Mouse (Mus musculus): ENCODE results near the gene Shisa8. TPM values are rescaled to one million over a fixed set of nuclear protein-coding genes. Genes with fewer than 3 reads are reported as not detected.

Gene Shisa8
- polyA plus RNA-seq, 1 experiment = 65.4 TPM

DNA sequence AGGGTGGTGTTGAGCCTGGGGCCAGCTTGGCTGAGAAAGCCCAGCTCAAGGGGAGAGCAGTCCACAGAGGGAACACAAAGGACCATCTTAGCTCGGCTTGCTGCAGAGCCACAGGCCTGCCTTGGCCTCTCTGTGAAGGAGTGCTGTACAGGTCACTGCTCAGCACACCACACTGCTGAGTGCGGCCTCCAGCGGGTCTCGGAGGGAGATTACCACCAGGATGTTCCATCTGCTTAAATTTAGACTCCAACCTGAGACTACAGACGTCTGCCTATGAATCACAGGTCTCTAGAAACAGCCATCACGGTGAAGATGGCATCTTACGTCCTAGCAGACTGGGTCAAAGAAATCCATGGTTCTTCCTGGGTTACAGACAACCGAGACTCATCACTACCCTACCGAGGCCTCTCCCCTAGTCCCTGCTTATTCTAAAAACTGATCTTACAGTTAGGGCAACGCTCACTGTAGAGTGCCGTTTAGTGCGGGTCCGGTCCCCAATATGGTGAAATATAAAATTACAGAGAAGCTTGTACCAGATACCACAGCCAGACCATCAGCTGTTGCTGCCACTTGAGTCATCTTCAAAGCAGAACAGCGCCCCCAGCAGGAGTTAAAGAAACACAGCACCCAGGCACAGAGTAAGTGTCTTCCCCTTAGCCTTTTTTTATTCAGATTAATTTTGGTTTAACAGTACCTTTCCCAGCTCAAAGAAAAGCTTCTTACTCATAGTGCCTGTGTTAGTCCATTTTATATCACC, 8.7 kb upstream of the Shisa8 start:
- H3K4me3 ChIP-seq (replicated peaks; ENCODE audit: insufficient read depth, low read depth, low read length) = no peak overlapping the region
- no peaks in the 10 kb centered on the region for H3K27me3 ChIP-seq (ENCODE audit: control insufficient read depth, insufficient read depth, low read length)
- H3K4me1 ChIP-seq (ENCODE audit: control insufficient read depth, insufficient read depth, low read length) = peaks cover 16% of the 10 kb centered on the region
- TF ChIP-seq CTCF (IDR thresholded peaks at IDR 0.05; ENCODE audit: borderline replicate concordance, insufficient read depth, low read depth, low read length) (0 out of 2 replicates have a peak, but pooled peaks have one; percentile 17), POLR2A (IDR thresholded peaks at IDR 0.05; ENCODE audit: borderline replicate concordance, insufficient read depth, low read length) (no peak)
- 62% methylated on average over 14 of the region's 14 CpGs for WGBS
- no peak for DNase-seq
- no peak overlapping the region for H3K27ac ChIP-seq (ENCODE audit: insufficient read depth, low read length)

DNA sequence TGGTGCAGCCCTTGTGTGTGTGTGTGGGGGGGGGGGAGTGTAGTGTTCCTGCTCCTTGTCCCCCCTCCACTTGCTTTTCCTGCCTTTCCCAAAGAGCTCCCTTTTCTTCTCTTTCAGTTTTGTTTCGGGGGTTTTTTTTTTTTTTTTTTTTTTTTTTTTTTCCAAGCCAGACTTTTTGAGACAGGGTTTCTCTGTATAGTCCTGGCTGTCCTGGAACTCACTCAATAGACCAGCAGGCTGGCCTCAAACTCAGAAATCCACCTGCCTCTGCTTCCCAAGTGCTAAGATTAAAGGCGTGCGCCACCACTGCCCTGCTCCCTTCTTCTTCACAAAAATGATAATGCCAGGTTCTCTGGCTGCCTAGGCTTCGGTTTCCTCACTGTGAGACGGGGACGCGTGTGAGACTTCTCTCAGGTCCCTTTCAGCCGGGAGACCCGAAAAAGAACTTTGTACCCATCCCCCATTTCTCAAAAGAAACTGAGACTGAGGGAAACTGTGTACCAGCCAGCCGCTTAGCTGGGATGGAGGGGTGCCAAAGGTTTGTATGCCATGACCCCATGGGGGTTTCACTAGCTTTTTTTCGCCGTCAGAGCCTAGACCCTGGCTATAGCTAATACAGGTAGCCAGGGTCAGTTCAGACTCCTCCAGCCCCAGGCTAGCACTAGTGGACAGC, 7.5 kb upstream of the Shisa8 start:
- TF ChIP-seq POLR2A (IDR thresholded peaks at IDR 0.05; ENCODE audit: borderline replicate concordance, insufficient read depth, low read length) (no peak), CTCF (IDR thresholded peaks at IDR 0.05; ENCODE audit: borderline replicate concordance, insufficient read depth, low read depth, low read length) (no peak)
- WGBS = 71% methylated on average over 12 of the region's 12 CpGs
- DNase-seq = no peak
- no peak overlapping the region for H3K27ac ChIP-seq (ENCODE audit: insufficient read depth, low read length)
- no peaks in the 10 kb centered on the region for H3K27me3 ChIP-seq (ENCODE audit: control insufficient read depth, insufficient read depth, low read length)
- H3K4me3 ChIP-seq (replicated peaks; ENCODE audit: insufficient read depth, low read depth, low read length) = no peak overlapping the region
- peaks cover 27% of the 10 kb centered on the region for H3K4me1 ChIP-seq (ENCODE audit: control insufficient read depth, insufficient read depth, low read length)

DNA sequence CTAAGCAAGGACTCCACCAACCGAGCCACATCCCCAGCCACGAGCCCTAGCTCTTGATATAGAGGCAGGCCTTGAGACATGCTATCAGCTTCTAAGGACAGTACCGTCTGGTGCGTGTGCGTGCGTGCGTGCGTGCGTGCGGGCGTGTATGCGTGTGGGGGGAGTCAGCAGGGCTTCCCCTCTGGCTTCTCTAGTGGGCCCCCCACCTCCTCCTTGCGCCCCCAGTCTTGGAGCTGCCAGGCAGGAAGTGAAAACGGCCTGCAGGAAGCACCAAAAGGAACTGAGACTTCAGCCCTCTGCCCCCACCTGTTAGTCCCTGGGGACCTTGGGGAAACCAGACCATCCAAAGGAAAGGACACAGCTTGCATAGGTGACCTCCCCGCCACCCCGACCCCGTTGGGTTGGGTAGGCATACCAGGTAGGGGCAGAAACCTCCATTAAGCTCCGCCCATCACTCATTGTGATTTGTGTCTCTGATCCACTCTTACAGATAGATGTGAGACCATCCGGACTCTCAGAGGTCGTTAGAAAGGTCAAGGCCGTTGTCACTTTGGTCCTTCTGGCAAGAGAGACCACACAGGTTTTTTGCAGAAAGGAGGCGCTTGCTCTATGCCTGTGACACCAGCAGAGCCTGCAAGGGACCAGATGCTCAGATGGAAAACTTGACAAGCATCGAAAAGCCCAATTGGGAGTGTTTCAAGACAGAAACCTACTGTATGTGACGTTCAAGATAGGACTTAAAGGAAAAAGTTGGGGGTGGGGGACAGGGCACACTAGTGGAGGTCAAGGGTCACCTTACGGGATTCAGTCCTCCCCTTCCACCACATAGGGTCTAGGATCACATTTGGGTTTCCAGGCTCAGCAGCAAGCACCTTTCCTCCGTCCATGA, 6.4 kb upstream of the Shisa8 start:
- Histone ChIP-seq H3K4me1 (ENCODE audit: control insufficient read depth, insufficient read depth, low read length) (peaks cover 26% of the 10 kb centered on the region), H3K27ac (ENCODE audit: insufficient read depth, low read length) (no peak overlapping the region), H3K27me3 (ENCODE audit: control insufficient read depth, insufficient read depth, low read length) (no peaks in the 10 kb centered on the region), H3K4me3 (replicated peaks; ENCODE audit: insufficient read depth, low read depth, low read length) (no peak overlapping the region)
- no peak for TF ChIP-seq CTCF (IDR thresholded peaks at IDR 0.05; ENCODE audit: borderline replicate concordance, insufficient read depth, low read depth, low read length)
- TF ChIP-seq POLR2A (IDR thresholded peaks at IDR 0.05; ENCODE audit: borderline replicate concordance, insufficient read depth, low read length) = no peak
- DNase-seq = no peak
- 89% methylated on average over 26 of the region's 26 CpGs for WGBS

DNA sequence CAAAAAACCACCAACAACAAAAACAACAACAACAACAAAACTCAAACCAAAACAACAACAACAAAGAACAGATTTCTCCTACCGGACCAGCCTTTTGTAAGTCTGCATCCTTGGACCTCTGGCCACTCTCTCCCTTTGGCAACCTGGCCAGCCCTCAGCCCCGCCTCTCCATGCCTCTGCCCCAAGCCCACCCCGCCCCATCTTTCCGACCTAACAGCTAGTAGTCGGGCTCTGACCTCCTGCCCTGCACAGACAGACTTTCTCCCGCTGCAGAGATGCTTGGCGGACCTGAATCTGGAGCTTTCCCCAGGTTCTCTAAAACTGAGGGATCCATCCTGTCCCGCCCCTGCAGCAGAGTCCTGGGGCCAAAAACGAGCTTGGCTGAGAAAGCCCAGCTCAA, 5.4 kb upstream of the Shisa8 start:
- 84% methylated on average over 9 of the region's 9 CpGs for WGBS
- Histone ChIP-seq H3K27me3 (ENCODE audit: control insufficient read depth, insufficient read depth, low read length) (no peaks in the 10 kb centered on the region), H3K4me1 (ENCODE audit: control insufficient read depth, insufficient read depth, low read length) (peaks cover 26% of the 10 kb centered on the region), H3K4me3 (replicated peaks; ENCODE audit: insufficient read depth, low read depth, low read length) (no peak overlapping the region), H3K27ac (ENCODE audit: insufficient read depth, low read length) (no peak overlapping the region)
- TF ChIP-seq CTCF (IDR thresholded peaks at IDR 0.05; ENCODE audit: borderline replicate concordance, insufficient read depth, low read depth, low read length) (no peak), POLR2A (IDR thresholded peaks at IDR 0.05; ENCODE audit: borderline replicate concordance, insufficient read depth, low read length) (no peak)
- DNase-seq = no peak

GRCm38 (mm10) chr15:82217039-82217438, 4.4 kb upstream of the Shisa8 start:
- WGBS = 72% methylated on average over 7 of the region's 7 CpGs
- Histone ChIP-seq H3K27ac (ENCODE audit: insufficient read depth, low read length) (no peak overlapping the region), H3K4me3 (replicated peaks; ENCODE audit: insufficient read depth, low read depth, low read length) (no peak overlapping the region), H3K27me3 (ENCODE audit: control insufficient read depth, insufficient read depth, low read length) (no peaks in the 10 kb centered on the region), H3K4me1 (ENCODE audit: control insufficient read depth, insufficient read depth, low read length) (peaks cover 26% of the 10 kb centered on the region)
- no peak for DNase-seq
- TF ChIP-seq POLR2A (IDR thresholded peaks at IDR 0.05; ENCODE audit: borderline replicate concordance, insufficient read depth, low read length) (no peak), CTCF (IDR thresholded peaks at IDR 0.05; ENCODE audit: borderline replicate concordance, insufficient read depth, low read depth, low read length) (no peak)

- no peaks in the 10 kb centered on the region for H3K27me3 ChIP-seq (ENCODE audit: control insufficient read depth, insufficient read depth, low read length)
- H3K27ac ChIP-seq (ENCODE audit: insufficient read depth, low read length) = no peak overlapping the region
- peak; percentile 35 to 47 for DNase-seq
- WGBS = 31% methylated on average over 20 of the region's 20 CpGs
- TF ChIP-seq POLR2A (IDR thresholded peaks at IDR 0.05; ENCODE audit: borderline replicate concordance, insufficient read depth, low read length) (no peak), CTCF (IDR thresholded peaks at IDR 0.05; ENCODE audit: borderline replicate concordance, insufficient read depth, low read depth, low read length) (no peak)
- no peak overlapping the region for H3K4me3 ChIP-seq (replicated peaks; ENCODE audit: insufficient read depth, low read depth, low read length)
- H3K4me1 ChIP-seq (ENCODE audit: control insufficient read depth, insufficient read depth, low read length) = peaks cover 26% of the 10 kb centered on the region
Measured at GRCm38 (mm10) chr15:82216142-82216827, 3.7 kb upstream of the Shisa8 start.

All from cerebellum, adult 2 months (tissue).